Mouse (Mus musculus) ES-E14 (cell line): ENCODE data around the gene Gpx4. TPM values are rescaled to one million over a fixed set of nuclear protein-coding genes. Genes with fewer than 3 reads are reported as not detected.

Source experiments
- DNase-seq: peaks from one replicate; pipeline ENCODE4 v3.0.0-alpha.2; 2013; ENCODE audit warnings: low read depth, low spot score
- H3K27ac ChIP-seq: 2 replicates; pipeline ENCODE4 v1.5.1; 2012; ENCODE audit warnings: low read depth, mild to moderate bottlenecking, low read length, moderate library complexity, mixed read lengths; ENCODE audit not compliant: poor library complexity, insufficient read depth, severe bottlenecking
- H3K36me3 ChIP-seq: 2 replicates; pipeline ENCODE4 v1.6.1; 2012; ENCODE audit warnings: mild to moderate bottlenecking, low read length, moderate library complexity, mixed read lengths; ENCODE audit not compliant: control insufficient read depth, poor library complexity, insufficient read depth, severe bottlenecking
- H3K4me1 ChIP-seq, 2 experiments: fragments of 150-350 bp in 1 of 2; sonication (generic) in 1 of 2; 2 replicates each; pipeline ENCODE4 v1.6.1; 2012; ENCODE audit warnings: low read length in 2 of 2, mild to moderate bottlenecking in 1 of 2, mixed read lengths in 1 of 2; ENCODE audit not compliant: control insufficient read depth in 2 of 2, insufficient read depth in 2 of 2, poor library complexity in 1 of 2
- H3K4me3 ChIP-seq, 2 experiments: fragments of 150-350 bp in 1 of 2; sonication (generic) in 1 of 2; 2 replicates each; pipeline ENCODE4 v1.5.1; 2012; ENCODE audit warnings: low read length in 2 of 2, low read depth in 1 of 2, mild to moderate bottlenecking in 1 of 2, mixed read lengths in 1 of 2; ENCODE audit not compliant: insufficient read depth in 1 of 2, poor library complexity in 1 of 2, severe bottlenecking in 1 of 2
- H3K9ac ChIP-seq: 2 replicates; pipeline ENCODE4 v1.6.1; 2012; ENCODE audit warnings: low read depth, mild to moderate bottlenecking, low read length, mixed read lengths; ENCODE audit not compliant: poor library complexity, insufficient read depth, severe bottlenecking
- H3K9me3 ChIP-seq: fragments of 150-350 bp; sonication (generic); 2 replicates; pipeline ENCODE4 v1.6.1; 2012; ENCODE audit warnings: low read depth, mild to moderate bottlenecking, low read length; ENCODE audit not compliant: control insufficient read depth, insufficient read depth
- CHD2 ChIP-seq: IDR thresholded peaks from 2 replicates; pipeline ENCODE4 v1.6.1; 2014; ENCODE audit warnings: mild to moderate bottlenecking, low read depth, low read length, inconsistent platforms
- HCFC1 ChIP-seq: IDR thresholded peaks from 2 replicates; pipeline ENCODE4 v1.6.1; 2012; ENCODE audit warnings: low read length, inconsistent platforms, borderline replicate concordance; ENCODE audit not compliant: insufficient read depth
- MAFK ChIP-seq: IDR thresholded peaks from 2 replicates; pipeline ENCODE4 v1.6.1; 2014; ENCODE audit warnings: mild to moderate bottlenecking, low read depth, low read length, inconsistent platforms; ENCODE audit not compliant: insufficient read depth
- ZC3H11A ChIP-seq: IDR thresholded peaks from 2 replicates; pipeline ENCODE4 v1.6.1; 2012; ENCODE audit warnings: low read depth, mild to moderate bottlenecking, inconsistent platforms, low read length, borderline replicate concordance
- ZNF384 ChIP-seq: IDR thresholded peaks from 2 replicates; pipeline ENCODE4 v1.6.1; 2012; ENCODE audit warnings: low read depth, low read length, inconsistent platforms
- in situ Hi-C, 2 experiments: fragments of 600-800 bp; cut with MboI; formaldehyde crosslinking; loops; one replicate each; pipeline ENCODE4 v1.15.1; 2025; ENCODE audit warnings: low sequenced_read_pairs in 2 of 2, inconsistent platforms in 1 of 2; ENCODE audit not compliant: unreplicated experiment in 2 of 2
- total RNA-seq: library from RNA; depleted of rRNA; stranded (reverse); fragments of 300-350 nt; gene quantifications from 2 replicates; pipeline ENCODE4 v1.2.3, GENCODE M21; 2012

Gene Gpx4
- total RNA-seq, 1 experiment, result 1,456 TPM

GRCm38 (mm10) chr10:80025889-80026288, 21.1 kb upstream of the Gpx4 start:
- H3K4me1 ChIP-seq, result peaks cover 0 to 43% of the 10 kb centered on the region in 2 experiments; a peak in 2 of 4 replicates
- no peaks in the 10 kb centered on the region for H3K9me3 ChIP-seq
- H3K36me3 ChIP-seq, result peaks cover 7% of the 10 kb centered on the region; the same call in 1 of the 2 replicates
- peak; percentile 86 for DNase-seq
- in situ Hi-C loops, result no loop called here
- H3K9ac ChIP-seq, result no peak overlapping the region
- no peak overlapping the region for H3K4me3 ChIP-seq
- TF ChIP-seq MAFK (no peak), HCFC1 (no peak), ZNF384 (no peak), ZC3H11A (no peak), CHD2 (no peak)
- no peak overlapping the region for H3K27ac ChIP-seq

DNA sequence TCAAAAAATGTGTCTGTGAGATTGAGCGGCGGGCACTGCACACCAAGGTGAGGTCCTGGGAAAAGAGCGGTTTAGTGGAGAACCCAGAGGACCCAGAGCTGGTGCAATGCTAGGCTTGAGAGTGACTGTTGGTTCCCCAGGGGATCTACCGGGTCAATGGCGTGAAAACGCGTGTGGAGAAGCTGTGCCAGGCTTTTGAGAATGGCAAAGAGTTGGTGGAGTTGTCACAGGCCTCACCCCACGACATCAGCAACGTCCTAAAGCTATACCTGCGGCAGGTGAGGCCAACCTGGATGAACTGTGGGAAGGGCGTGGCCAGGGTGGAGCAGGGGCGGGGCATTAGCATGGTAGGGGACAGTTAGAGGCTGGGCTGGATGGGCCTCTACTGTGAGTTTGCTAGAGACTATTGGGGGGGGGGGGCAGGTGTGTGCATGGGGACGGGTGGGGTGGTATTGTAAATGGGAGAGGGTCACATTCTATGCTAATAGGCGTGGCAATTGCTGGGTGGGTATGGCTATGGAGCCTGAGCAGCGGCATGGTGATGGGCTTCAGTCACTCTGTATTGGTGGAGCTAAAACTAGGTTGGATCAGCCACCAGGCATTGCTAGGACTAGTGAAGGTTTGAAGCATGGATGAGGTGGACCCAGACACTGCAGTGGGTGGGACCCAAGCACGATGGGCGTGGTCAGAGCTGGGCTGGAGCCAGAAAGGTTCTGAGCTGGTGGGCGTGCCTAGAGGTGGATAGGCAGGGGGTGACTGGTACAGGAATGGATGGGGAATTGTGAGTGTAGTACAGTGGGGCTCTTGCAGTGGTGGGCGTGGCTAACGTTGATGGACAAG, 19.1 kb upstream of the Gpx4 start:
- in situ Hi-C loops, result no loop called here
- Histone ChIP-seq H3K4me3 (no peak overlapping the region), H3K27ac (no peak overlapping the region), H3K4me1 (peaks cover 0 to 39% of the 10 kb centered on the region in 2 experiments; a peak in 2 of 4 replicates), H3K9ac (no peak overlapping the region), H3K36me3 (peaks cover 5% of the 10 kb centered on the region; the same call in 1 of the 2 replicates), H3K9me3 (no peaks in the 10 kb centered on the region)
- TF ChIP-seq ZNF384 (no peak), HCFC1 (no peak), MAFK (no peak), CHD2 (no peak), ZC3H11A (no peak)
- DNase-seq, result peak; percentile 77

DNA sequence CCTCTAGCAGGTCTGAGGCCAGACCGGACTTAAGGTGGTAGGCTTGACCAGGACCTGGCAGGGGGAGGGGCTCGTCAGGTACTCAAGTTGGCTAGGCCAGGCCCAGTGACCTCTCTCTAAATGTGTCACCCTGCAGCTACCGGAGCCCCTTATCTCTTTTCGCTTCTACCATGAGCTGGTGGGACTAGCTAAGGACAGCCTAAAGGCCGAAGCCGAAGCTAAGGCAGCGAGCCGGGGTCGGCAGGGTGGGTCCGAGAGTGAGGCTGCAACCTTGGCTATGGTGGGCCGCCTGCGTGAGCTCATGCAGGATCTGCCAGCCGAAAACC, 18.5 kb upstream of the Gpx4 start:
- peaks cover 5% of the 10 kb centered on the region; the same call in 1 of the 2 replicates for H3K36me3 ChIP-seq
- H3K27ac ChIP-seq, result no peak overlapping the region
- in situ Hi-C loops, result no loop called here
- peaks cover 0 to 42% of the 10 kb centered on the region in 2 experiments; a peak in 2 of 4 replicates for H3K4me1 ChIP-seq
- H3K4me3 ChIP-seq, result no peak overlapping the region
- H3K9me3 ChIP-seq, result no peaks in the 10 kb centered on the region
- TF ChIP-seq ZNF384 (no peak), CHD2 (no peak), HCFC1 (no peak), ZC3H11A (no peak), MAFK (no peak)
- DNase-seq, result no peak
- no peak overlapping the region for H3K9ac ChIP-seq

- TF ChIP-seq HCFC1, result no peak
- TF ChIP-seq CHD2, result no peak
- TF ChIP-seq ZNF384, result no peak
- TF ChIP-seq MAFK, result no peak
- no peak for TF ChIP-seq ZC3H11A
- Histone ChIP-seq H3K4me1 (peaks cover 6 to 37% of the 10 kb centered on the region in 2 experiments), H3K36me3 (peaks cover 10% of the 10 kb centered on the region; the same call in 1 of the 2 replicates), H3K4me3 (no peak overlapping the region), H3K9ac (no peak overlapping the region), H3K9me3 (no peaks in the 10 kb centered on the region), H3K27ac (no peak overlapping the region)
- no peak for DNase-seq
- in situ Hi-C loops, result no loop called here
These were observed 16.8 kb upstream of the Gpx4 start for GRCm38 (mm10) chr10:80030191-80030590.

- H3K9ac ChIP-seq, result no peak overlapping the region
These were observed 16.2 kb upstream of the Gpx4 start for GRCm38 (mm10) chr10:80030736-80031135.

More at GRCm38 (mm10) chr10:80030736-80031135, 16.2 kb upstream of the Gpx4 start:
- in situ Hi-C loops, result no loop called here
- Histone ChIP-seq H3K36me3 (peaks cover 15% of the 10 kb centered on the region), H3K9me3 (no peaks in the 10 kb centered on the region), H3K4me1 (peaks cover 6 to 34% of the 10 kb centered on the region in 2 experiments), H3K27ac (no peak overlapping the region), H3K4me3 (no peak overlapping the region)
- DNase-seq, result no peak
- no peak for TF ChIP-seq MAFK
- no peak for TF ChIP-seq ZC3H11A
- TF ChIP-seq CHD2, result no peak
- TF ChIP-seq HCFC1, result no peak
